Mouse (Mus musculus): Measurements from ENCODE around the gene Spock1.
"Not testable (repeated sequence)": the region's sequence is repeated elsewhere in the genome, so short reads cannot be mapped to it uniquely, and the experiment has no call there.

Gene Spock1

GRCm38 (mm10) chr13:57648784-57649183 lies 259.3 kb downstream of the Spock1 start:
- peak; percentile 35 to 49 for DNase-seq

- DNase-seq, result no peak
Observed at GRCm38 (mm10) chr13:57647456-57647855, 260.7 kb downstream of the Spock1 start.

GRCm38 (mm10) chr13:57643036-57643435 lies 265.1 kb downstream of the Spock1 start:
- no peak for DNase-seq

- no peak for DNase-seq
Observed at GRCm38 (mm10) chr13:57641649-57642048, 266.5 kb downstream of the Spock1 start.

GRCm38 (mm10) chr13:57640968-57641367 lies 267.2 kb downstream of the Spock1 start:
- no peak for DNase-seq

- DNase-seq, result no peak
Observed at GRCm38 (mm10) chr13:57638820-57639219, 269.3 kb downstream of the Spock1 start.

- no peak for DNase-seq
Observed at GRCm38 (mm10) chr13:57637606-57638132, 270.5 kb downstream of the Spock1 start.

GRCm38 (mm10) chr13:57637080-57637572 lies 271.0 kb downstream of the Spock1 start:
- DNase-seq, result peak; percentile 41 to 57

- no peak for DNase-seq
Observed at GRCm38 (mm10) chr13:57636196-57637015, 271.7 kb downstream of the Spock1 start.

- DNase-seq, result no peak
Observed at GRCm38 (mm10) chr13:57630532-57630931, 277.6 kb downstream of the Spock1 start.

GRCm38 (mm10) chr13:57628218-57628617 lies 279.9 kb downstream of the Spock1 start:
- no peak for DNase-seq

GRCm38 (mm10) chr13:57626434-57626833 lies 281.7 kb downstream of the Spock1 start:
- DNase-seq, result no peak

- DNase-seq, result no peak
Observed at GRCm38 (mm10) chr13:57623909-57624481, 284.1 kb downstream of the Spock1 start.

- DNase-seq, result no peak
Observed at GRCm38 (mm10) chr13:57619079-57619768, 288.9 kb downstream of the Spock1 start.

- DNase-seq, result no peak
Observed at GRCm38 (mm10) chr13:57611326-57612171, 296.6 kb downstream of the Spock1 start.

GRCm38 (mm10) chr13:57609946-57610345 lies 298.2 kb downstream of the Spock1 start:
- no peak for DNase-seq

- DNase-seq, result no peak
Observed at GRCm38 (mm10) chr13:57604437-57604836, 303.7 kb downstream of the Spock1 start.

- no peak for DNase-seq
Observed at GRCm38 (mm10) chr13:57603226-57603625, 304.9 kb downstream of the Spock1 start.

- DNase-seq, result no peak
Observed at GRCm38 (mm10) chr13:57595761-57596051, 312.4 kb downstream of the Spock1 start.

GRCm38 (mm10) chr13:57595032-57595760 lies 312.9 kb downstream of the Spock1 start:
- DNase-seq, result no peak

- DNase-seq, result not testable (repeated sequence)
Observed at GRCm38 (mm10) chr13:57589338-57589914, 318.7 kb downstream of the Spock1 start.
